Mouse (Mus musculus): Measurements from ENCODE around the gene Serinc2.

GRCm38 (mm10) chr4:130294513-130294912 is 15.5 kb upstream of the Serinc2 start:
- TF ChIP-seq CTCF (conservative IDR thresholded peaks at IDR 0.05; ENCODE audit: low read length) (no peak), POU5F1 (IDR thresholded peaks at IDR 0.05; ENCODE audit: borderline replicate concordance, low read length) (no peak)
